Mouse (Mus musculus) spleen, adult 18-20 months (tissue): ENCODE results near the gene Tnrc6a.

ENCODE experiments used
- DNase-seq, 2 experiments: peaks; one replicate each; pipeline ENCODE4 v3.0.0; 2022; ENCODE audit warnings: mixed read lengths in 2 of 2

Tnrc6a gene

DNA sequence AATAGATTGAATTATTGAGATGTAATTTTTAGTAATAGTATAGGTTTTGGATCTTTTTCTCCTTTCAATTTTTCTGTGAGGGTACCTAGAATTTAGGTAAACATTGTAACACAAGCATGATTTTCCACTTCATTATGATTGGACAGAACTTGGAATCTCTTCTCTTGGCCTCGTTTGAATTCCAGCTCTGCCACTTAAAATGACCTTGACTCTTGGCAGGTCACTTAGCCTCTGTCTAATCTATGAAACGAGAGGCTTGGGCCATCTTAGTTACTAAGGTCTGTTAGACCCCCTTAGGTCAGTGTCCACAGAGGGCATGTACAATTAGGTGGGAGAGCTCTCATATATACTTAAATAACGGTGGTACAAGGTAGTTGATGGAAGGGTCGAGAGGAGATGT lies 2.4 kb downstream of the Tnrc6a start:
- DNase-seq = no peak

DNA sequence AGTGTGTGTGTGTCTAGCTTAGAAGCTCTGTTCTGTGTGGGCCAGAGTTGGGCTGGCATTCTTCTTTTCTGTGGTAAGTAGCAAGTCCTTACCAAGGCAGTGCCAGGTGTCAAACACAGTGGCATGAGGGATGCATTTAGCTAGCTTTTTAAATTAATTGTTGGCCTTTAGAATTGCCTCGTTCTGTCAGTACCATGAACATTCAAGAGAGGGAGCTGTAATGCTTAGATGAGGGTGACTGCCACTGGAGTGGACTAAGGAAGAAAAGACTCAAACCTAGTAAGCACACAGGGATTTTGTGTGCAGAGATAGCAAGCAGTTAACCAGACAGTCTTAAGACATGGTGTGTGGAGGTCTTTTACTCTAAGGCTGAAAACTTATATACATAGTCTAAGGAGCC lies 3.6 kb downstream of the Tnrc6a start:
- DNase-seq = no peak

DNA sequence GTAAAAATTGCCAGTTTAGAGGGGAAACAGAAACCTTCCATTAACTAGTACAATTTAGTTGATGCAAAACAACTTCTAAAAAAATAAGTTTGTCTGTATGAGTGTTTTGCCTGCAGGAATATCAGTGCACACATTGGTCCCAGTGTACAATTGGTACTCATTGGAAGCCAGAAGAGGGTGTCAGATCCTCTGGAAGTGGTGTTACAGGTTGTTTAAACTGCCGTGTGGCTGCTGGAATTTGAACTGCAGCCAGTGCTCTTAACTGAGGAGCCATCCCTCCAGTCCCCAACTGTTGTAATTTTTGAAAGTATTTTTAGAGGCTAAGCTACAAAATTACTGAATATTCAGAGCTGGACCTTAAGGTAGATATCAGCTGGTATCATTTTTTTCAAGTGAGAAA lies 4.3 kb downstream of the Tnrc6a start:
- no peak for DNase-seq

DNA sequence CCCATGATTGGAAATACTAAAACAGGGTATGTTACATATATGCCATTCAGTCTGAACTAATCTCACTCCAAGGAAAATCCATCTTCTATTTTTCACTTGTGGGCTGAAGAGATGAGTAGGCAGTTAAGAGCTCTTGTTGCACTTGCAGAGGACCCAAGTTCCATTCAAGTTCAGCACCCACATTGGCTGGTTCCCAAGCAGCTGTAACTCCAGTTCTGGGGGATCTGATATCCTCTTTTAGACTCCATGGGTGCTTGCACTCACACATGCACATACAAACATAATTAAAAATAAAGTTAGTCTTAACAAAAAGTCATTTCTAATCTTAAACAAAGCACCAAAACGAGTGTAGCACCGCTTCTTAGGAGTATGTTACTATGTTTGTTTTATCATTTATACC lies 5.4 kb downstream of the Tnrc6a start:
- no peak for DNase-seq

DNA sequence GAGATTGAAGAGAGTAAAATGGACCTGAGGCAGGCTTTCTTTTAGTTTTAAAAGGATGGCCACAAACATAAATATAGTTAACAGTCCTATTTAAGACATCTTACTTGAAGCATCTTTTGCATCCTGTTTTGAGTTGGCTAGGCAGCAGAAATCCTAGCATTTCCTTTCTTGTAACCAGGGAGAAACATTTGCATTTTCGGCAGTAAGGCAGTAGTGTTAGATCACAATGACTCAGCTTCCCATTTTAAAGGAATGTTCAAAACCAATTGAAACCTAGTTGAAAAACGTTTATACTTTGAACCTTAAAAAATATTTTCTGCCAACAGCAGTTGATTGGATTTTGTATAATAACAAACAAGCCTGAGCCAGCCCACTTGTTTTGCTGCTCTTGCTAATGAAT lies 6.5 kb downstream of the Tnrc6a start:
- no peak for DNase-seq

DNA sequence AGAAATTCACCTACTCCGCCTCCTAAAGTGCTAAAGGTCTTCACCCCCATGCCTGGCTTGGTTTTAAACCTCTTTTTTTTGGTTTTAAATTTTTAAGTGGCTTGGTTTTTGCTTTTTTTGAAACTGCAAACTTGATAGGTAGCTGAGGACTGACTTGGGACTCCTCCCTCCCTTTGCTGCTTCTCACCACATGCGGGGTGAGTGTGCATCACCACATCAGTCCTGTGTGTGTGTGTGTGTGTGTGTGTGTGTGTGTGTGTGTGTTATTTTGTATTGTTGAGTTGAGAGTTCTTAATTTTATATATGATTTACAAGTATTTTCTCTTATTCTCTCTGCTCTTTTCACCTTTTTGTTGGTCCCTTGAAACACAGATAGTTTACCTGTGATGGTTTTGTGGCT lies 8.7 kb downstream of the Tnrc6a start:
- DNase-seq = no peak

DNA sequence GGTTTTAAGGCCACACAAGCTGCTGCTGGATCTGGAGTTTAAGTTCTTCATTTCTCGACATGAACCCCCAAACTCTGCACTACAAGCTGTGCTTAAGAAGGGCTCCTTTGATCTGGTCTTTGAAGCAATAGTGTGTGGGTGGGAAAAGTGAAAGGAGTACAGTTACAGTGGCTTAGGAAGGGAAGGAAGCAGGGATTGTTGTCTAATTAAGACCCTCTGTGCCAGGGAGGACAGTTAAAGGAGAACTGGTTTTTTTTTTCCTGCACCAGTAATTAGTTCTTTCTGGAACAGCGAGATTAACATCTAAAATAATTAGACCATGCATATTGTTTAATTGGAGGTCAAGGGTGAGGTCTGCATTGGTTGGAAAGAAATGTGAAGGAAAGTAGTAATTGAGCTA lies 11.2 kb downstream of the Tnrc6a start:
- no peak for DNase-seq

DNA sequence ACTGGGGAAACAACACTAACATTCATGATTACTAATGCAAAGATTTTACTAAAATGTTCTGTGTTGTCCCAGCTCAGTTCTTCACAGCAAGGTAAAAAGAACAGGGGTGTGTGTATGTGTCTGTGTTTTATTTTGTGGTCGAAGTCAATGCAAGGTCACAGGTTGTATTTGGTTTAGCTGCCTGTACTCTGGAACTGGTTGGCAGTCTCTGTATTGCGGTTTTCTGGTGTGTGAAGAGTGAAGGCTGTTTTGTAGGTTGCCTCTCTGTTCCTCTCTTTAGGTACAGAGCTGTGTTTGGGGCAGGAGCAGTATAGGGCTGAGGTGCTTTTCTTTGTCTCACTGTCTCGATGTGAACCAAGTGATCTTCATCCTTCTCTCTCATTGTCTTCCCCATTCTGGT lies 12.0 kb downstream of the Tnrc6a start:
- no peak for DNase-seq

DNA sequence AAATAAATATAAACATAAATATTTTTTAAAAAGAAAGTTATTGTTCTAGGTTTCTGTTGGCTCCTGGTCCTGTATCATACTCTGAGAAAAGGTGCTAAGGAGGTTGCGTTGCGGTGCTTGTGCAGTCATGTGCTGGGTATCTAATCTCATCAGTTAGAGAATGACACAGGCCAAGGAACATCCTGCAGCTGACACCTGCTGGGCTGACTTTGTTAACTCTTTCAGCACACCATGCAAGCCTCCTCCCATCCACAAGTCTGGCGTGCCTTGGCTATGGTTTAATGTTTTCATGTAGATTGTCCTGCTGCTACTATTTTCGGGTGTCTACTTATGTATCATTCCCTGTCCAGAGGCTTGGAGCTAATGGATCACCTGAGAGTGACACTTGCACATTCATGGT lies 14.3 kb downstream of the Tnrc6a start:
- DNase-seq = no peak

DNA sequence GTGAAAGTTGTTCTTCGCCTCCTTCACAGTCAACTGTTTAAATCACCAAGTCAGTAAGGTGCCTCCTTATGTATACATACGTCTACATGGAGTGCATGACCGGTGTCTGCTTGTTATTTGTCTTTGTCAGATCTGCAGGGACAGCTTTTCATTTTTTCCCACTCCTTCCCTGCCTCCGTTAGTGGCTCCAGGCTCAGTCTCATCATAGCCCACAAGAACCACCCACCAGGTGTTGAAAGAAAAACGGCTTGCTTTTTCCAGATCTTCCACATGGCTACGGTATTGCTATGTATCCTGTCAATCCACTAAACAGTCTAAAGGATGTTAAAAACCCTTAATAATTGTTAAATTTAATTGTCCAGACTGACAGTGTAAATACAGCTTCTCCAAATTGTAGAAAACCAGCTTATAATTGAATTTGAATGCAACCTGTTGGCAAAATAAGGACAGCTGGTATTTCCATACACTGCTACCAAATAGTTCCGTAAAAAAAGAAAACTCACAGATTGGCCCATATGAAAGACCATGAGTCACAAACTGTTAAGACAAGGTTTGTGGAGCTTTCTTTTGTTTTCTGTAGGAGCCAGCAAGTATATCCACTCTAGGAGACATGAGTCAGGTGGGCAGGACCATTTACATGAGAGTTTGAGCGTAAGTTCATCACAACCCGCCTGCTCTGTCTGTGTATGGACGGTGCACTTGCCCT lies 22.6 kb downstream of the Tnrc6a start:
- DNase-seq = no peak

DNA sequence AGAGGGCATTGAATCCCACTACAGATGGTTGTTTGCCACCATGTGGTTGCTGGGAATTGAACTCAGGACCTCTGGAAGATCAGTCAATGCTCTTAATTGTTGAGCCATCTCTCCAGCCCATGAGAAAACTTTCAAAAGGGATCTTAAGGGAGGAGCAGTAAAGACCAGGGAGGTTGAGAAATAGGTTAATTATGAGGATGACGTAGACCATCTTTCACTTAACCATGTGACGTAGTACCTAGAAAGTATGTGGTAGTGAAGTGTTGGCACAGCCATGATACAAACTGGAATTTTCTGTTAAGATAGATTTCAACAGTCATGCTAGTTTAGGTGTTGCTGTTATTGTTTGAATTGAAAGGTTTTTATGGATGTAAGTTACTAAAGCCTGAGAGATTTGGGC lies 24.1 kb downstream of the Tnrc6a start:
- DNase-seq = no peak

DNA sequence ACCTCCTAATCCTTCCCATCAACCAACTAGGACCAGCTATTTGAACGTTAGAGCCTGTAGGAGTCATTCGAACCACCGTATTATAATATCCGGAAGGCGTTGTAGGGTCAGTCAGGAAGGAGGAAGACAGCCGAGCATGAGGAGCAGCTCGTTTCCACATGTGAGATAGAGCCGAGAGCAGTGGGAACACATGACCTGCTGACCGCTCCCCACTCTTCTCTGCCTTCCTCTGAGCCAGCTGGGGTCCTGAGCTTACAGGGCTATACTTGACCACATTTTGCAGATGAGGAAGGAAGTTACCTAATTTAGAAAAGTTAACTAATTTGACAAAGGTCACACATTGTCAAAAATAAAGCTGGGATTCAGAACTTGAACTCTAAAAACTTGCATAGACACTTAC lies 25.2 kb downstream of the Tnrc6a start:
- DNase-seq = no peak

DNA sequence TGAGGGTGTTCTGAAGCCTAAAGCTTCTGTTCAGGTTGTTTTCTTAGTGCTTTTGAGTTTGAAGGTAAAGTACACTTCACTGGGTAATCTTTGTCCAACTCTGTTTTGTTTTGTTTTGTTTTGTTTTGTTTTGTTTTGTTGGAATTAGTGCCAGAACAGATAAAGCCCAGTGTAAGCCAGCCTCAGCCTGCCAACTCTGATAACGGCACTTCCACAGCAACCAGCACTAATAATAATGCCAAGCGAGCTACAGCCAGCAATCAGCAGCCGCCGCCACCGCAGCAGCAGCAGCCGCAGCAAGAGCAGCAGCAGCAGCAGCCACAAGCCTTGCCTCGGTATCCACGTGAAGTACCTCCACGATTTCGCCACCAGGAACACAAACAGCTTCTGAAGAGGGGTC lies 38.7 kb downstream of the Tnrc6a start:
- DNase-seq = no peak

DNA sequence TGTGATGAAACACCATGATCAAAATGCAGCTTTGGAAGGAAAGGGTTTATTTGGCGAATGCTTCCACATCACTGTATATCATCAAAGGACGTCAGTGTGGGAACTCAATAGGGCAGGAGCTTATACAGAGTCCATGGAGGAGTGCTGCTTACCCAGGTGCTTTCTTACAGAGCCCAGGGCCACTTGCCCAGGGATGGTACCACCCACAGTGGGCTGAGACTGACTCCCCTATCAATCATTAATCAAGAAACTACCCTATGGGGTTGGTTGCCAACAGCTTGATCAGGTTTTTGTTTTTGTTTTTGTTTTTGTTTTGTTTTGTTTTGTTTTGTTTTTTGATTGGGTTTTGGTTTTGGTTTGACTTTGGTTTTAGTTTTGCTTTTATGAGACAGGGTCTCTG lies 43.8 kb downstream of the Tnrc6a start:
- DNase-seq = no peak

DNA sequence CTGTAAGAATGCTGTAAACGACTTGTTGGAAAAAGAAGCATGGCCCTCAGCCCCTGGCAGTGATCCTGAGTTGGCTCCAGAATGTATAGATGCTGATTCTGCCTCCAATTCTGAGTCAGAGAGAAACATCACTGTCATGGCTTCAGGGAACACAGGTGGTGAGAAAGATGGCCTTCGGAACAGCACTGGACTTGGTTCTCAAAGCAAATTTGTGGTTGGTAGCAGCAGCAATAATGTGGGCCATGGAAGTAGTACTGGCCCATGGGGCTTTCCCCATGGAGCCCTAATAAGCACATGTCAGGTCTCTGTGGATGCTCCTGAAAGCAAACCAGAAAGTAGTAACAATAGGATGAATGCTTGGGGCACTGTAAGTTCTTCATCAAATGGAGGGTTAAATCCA lies 45.9 kb downstream of the Tnrc6a start:
- DNase-seq = no peak

DNA sequence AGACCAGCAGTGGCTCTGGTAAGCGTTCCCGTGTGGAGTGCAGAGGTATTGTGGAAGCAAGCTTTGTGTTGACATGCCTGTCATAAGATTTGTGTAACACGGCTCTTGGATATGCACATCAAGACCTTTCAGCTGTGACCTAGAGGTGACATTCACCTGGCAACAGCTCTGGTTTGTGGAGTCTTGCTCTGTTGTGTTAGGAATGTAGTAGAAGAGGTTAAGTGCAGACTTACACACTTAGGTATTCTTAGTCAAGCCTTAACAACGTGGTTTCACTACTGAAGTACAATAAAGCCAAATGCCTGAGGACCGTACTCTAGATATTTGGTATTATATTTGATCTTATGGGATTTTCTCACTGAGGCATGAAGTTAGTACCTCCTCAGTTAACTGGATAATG lies 48.4 kb downstream of the Tnrc6a start:
- DNase-seq = no peak

DNA sequence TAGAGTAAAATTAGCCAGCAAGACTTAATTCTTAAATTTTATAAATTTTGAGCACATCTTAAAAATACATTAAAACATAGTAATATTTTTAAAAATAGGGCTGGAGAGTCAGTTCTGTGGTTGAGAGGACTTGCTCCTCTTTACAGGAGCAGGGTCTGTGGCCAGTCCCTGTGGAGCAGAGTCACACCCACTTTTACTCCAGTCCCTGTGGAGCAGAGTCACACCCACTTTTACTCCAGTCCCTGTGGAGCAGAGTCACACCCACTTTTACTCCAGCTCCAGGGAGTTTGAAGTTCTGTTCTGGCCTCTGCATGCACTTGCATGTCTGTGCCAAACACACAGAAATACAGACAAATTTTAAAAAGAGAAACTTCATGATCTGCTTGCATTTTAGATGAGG lies 53.5 kb downstream of the Tnrc6a start:
- no peak for DNase-seq

DNA sequence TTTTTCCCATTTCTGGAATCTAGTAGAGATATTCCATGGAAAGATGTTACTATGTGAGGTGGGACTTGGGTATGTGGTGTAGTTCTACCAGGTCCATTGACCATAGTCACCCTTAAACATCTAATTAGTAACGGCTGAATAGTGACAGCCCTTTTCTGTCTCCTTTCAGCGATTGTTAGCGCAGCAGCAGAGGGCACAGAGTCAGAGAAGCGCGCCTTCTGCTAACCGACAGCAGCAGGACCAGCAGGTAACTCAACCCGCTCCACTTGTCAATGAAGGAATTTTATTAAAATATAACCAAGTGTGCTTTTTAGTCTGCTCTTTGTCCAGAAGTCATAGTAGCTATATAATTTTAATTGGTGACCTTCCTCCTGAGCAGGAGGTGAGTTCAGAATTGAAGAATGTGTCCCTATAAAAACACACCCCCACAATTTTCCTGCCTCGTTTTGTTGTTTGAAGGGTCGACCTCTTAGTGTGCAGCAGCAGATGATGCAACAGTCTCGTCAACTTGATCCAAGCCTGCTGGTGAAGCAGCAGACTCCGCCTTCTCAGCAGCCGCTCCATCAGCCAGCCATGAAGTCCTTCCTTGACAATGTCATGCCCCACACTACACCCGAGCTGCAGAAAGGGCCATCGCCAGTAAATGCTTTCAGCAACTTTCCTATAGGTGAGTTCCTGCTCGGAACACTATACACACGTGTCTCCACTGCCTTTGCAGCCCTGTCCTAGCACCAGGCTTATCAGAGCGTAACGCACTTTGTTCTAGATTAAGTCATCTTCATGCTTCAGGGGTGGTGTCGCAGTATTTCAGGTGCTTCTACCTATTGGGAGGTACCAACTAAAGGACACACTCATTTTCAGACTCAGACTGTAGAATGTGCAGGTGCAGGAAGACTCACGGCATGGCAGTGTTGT lies 58.4 kb downstream of the Tnrc6a start:
- DNase-seq = no peak

DNA sequence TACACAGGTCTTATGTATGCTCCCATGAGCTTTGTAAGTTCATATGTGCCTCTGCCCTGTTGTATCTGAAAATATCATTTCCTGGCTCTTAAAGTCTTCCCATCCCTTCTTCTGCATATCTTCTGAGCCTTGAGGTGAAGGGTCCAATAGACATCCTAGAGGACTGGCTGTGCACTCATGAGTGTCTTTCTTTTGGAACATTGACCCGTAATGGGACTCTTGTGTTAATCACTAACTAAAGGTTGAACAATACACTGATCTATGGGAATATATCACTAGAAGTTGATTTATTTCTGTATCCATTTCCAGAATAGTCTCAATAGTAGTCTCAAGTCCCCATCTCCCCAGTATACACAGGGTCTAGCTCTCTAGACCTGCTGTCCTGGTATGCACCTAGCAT lies 61.2 kb downstream of the Tnrc6a start:
- DNase-seq = no peak

DNA sequence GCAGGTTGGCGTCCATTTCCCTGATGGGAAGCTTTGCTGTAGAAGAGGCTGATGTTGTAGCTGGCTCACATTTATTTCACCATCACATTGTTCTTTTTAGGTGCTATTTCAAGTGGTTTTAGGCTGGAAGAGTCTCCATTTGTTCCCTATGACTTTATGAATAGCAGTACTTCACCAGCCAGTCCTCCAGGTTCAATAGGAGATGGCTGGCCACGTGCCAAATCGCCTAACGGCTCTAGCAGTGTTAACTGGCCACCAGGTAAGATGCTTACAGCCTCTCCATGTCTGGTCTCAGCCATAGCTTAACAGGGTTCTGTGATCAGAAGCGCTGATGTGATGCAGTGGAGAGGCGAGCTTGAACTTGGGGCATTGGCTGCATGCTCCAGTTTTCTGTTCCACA lies 62.8 kb downstream of the Tnrc6a start:
- DNase-seq = no peak

DNA sequence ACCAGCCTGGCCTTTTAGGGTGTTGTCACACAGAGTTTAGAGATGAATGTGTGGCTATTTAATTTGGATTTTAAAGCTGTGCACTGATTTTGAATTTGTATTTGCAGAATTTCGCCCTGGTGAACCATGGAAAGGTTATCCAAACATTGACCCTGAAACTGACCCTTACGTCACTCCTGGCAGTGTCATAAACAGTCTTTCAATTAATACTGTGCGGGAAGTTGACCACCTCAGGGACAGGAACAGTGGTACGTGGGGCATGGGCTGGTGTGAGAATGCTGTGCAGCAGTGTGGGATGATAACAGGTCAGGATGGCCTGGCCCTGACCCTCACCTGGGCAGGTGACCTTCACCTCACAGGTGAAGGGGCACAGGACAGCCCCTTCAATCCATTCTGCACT lies 63.6 kb downstream of the Tnrc6a start:
- no peak for DNase-seq

DNA sequence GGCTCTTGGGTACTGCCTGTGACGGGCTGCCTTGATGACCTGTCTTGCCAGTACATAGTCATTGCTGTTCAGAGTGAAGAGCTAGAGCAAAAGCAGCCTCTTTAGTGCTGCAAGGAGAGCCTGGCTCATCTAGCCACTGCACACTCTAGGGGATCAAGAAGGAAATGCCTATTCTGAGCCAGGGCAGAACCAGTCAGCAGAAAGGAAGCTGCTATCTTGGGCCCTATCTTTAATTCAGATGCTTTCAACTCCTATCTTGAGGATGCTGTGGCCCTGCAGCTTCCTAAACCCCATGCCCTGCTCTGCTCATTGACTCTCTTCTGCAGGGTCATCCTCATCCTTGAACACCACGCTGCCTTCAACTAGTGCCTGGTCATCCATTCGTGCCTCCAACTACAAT lies 64.8 kb downstream of the Tnrc6a start:
- DNase-seq = no peak

DNA sequence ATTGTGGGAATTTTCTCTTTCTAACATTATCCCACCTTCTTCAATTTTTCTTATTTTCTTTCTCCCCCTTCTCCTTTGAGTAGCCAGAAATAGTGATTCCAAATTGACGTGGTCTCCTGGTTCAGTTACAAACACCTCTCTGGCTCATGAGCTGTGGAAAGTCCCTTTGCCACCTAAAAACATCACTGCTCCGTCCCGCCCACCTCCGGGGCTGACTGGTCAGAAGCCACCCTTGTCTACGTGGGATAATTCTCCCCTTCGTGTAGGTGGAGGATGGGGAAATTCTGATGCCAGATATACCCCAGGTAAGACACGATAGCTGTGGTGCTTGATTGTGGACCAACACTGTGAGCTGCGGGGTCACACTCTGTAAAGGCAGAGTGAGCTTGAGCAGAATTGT lies 66.1 kb downstream of the Tnrc6a start:
- DNase-seq = no peak

DNA sequence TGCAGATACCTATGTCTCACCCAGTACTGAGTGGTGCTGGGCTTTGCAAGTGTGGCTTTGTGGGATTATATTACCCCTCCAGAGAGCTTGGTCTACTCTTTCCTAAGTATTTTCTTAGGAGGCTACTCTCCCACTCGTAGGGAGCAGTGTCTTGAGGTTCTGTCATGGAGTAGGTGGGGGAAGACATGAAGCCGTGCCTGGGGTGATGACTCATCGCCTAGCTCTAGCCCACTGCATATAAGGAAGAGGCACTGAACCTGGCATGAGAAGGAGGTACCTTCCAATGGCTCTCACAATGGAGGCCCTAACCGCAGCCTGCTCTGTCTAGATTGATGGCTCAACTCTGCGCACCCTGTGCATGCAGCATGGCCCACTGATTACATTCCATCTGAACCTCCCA lies 68.0 kb downstream of the Tnrc6a start:
- DNase-seq = no peak

DNA sequence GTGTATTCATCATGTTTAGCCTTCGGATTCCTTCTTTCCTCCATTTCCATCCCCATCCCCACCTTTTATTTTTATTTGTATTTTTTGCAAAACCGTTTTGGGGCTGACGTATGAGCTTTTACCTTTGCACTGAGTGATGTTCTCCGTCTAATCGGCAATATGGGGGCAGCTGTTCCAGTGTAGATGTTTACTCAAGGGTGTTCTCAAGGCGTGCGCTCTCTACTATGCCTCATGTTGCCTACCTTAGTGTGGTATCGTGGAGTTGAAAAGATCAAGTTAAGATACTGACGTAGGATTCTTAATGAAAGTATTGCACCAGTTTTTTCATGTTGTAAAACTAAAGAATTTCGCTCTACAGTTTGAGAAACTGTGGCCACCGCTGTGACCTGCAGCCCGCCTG lies 69.5 kb downstream of the Tnrc6a start:
- DNase-seq = no peak
